28 mouse cellular contexts compared by ENCODE assay signal in genomic region chr2:162248296-162248695, GRCm38 (mm10).
A peak's percentile ranks its signal among the peaks of the same experiment; 100 is the strongest.
DNase-seq lines count a peak whose midpoint lies in the region; ATAC-seq and TF ChIP-seq lines count a peak whose summit lies in the region.
"Had no signal": no experiment of that assay in that cellular context is flagged by ENCODE, and none has a peak within 500 bp of the region (broad histone marks: within the 10 kb centered on the region; RNA-seq: fewer than 3 reads in every experiment).

No protein-coding gene starts in this region.

- TF ChIP-seq CTCF in lung, postnatal 0 days (IDR thresholded peaks at IDR 0.05): no peak

- no peak overlapping the region for H3K9ac ChIP-seq in lung, postnatal 0 days (replicated peaks; ENCODE audit: low read depth)
- H3K9ac ChIP-seq: embryonic facial prominence, embryonic 13.5 days; forebrain, embryonic 13.5 days; limb, embryonic 12.5 days; neural tube, embryonic 15.5 days had no signal

- no peak overlapping the region for H3K4me2 ChIP-seq in lung, postnatal 0 days (replicated peaks; ENCODE audit: low read depth, low read length)
- H3K4me2 ChIP-seq: embryonic facial prominence, embryonic 13.5 days; forebrain, embryonic 13.5 days; limb, embryonic 12.5 days; liver, embryonic 11.5 days; neural tube, embryonic 15.5 days had no signal

- DNase-seq in layer of hippocampus, adult 11-12 months (ENCODE audit: low spot score): peak; percentile 10
- no peak for DNase-seq in layer of hippocampus, adult 8-10 months (ENCODE audit: low spot score in 2 of 2)
- peak; percentile 77 for DNase-seq in brain, adult 2 months (ENCODE audit: low read depth, low spot score)
- peak; percentile 27 for DNase-seq in cerebellum, adult 11 months
- DNase-seq in cerebellum, adult 9-11 months: peak; percentile 57
- no peak for DNase-seq in lung, postnatal 0 days (ENCODE audit: low spot score)
- no peak for DNase-seq in spleen, adult 18-20 months
- no peak for DNase-seq in right cerebral cortex, postnatal 36 days (ENCODE audit: low spot score in 2 of 2)
- DNase-seq: adrenal gland, postnatal 10 days; B cell, adult 2 months; embryo, embryonic 11 days; gastrocnemius, adult 2 months; kidney, adult 18-20 months; kidney, postnatal 4 days; lung, adult 18-20 months; lung, postnatal 14 days; thymus, postnatal 14 days had no signal

- H3K4me1 ChIP-seq in lung, postnatal 0 days (ENCODE audit: insufficient read depth, low read depth, low read length): no peaks in the 10 kb centered on the region
- H3K4me1 ChIP-seq: embryonic facial prominence, embryonic 13.5 days; forebrain, embryonic 13.5 days; hindbrain, embryonic 10.5 days; megakaryocyte, embryonic 14.5 days had no signal

- no peaks in the 10 kb centered on the region; the same call in 1 of the 2 replicates for H3K9me3 ChIP-seq in lung, postnatal 0 days (ENCODE audit: low read length)
- H3K9me3 ChIP-seq: embryonic facial prominence, embryonic 13.5 days; forebrain, embryonic 13.5 days; hindbrain, embryonic 10.5 days; limb, embryonic 12.5 days; neural tube, embryonic 15.5 days had no signal

- no peak overlapping the region for H3K27ac ChIP-seq in lung, postnatal 0 days (ENCODE audit: low read length)
- H3K27ac ChIP-seq: embryonic facial prominence, embryonic 13.5 days; forebrain, embryonic 13.5 days; gastrocnemius, adult 2 months; hindbrain, embryonic 10.5 days; limb, embryonic 12.5 days; neural tube, embryonic 15.5 days had no signal

- no peak for ATAC-seq in lung, postnatal 0 days
- ATAC-seq: forebrain, embryonic 13.5 days; midbrain, embryonic 16.5 days had no signal

- WGBS in lung, postnatal 0 days: 78% methylated on average over 4 of the region's 4 CpGs

- TF ChIP-seq EP300 in lung, postnatal 0 days (IDR thresholded peaks at IDR 0.05): no peak

- H3K27me3 ChIP-seq in lung, postnatal 0 days (replicated peaks; ENCODE audit: insufficient read depth, low read length): no peaks in the 10 kb centered on the region
- H3K27me3 ChIP-seq: CH12.LX; embryonic facial prominence, embryonic 13.5 days; forebrain, embryonic 13.5 days; limb, embryonic 12.5 days; megakaryocyte, embryonic 14.5 days; neural tube, embryonic 15.5 days had no signal

- no peak overlapping the region for H3K4me3 ChIP-seq in lung, postnatal 0 days (ENCODE audit: low read depth, low read length)
- H3K4me3 ChIP-seq: embryonic facial prominence, embryonic 13.5 days; erythroblast, embryonic 14.5 days; forebrain, embryonic 13.5 days; gastrocnemius, adult 2 months; hindbrain, embryonic 10.5 days; limb, embryonic 12.5 days; megakaryocyte, embryonic 14.5 days; neural tube, embryonic 15.5 days had no signal

- no peaks in the 10 kb centered on the region for H3K36me3 ChIP-seq in lung, postnatal 0 days (ENCODE audit: insufficient read depth, low read length)
- H3K36me3 ChIP-seq: embryonic facial prominence, embryonic 13.5 days; G1E; hindbrain, embryonic 10.5 days; limb, embryonic 12.5 days; neural tube, embryonic 15.5 days had no signal

Comparison
In these comparisons a context has a peak if more than half of its experiments do, and no peak if none do; other contexts are left out.
1. DNase-seq: peak in layer of hippocampus, adult 11-12 months (single experiment), brain, adult 2 months (single experiment), cerebellum, adult 11 months (single experiment) and cerebellum, adult 9-11 months (single experiment); none in layer of hippocampus, adult 8-10 months (0 of 2), lung, postnatal 0 days (single experiment), spleen, adult 18-20 months (0 of 2) and right cerebral cortex, postnatal 36 days (0 of 2).